Mouse (Mus musculus) liver, embryonic 14.5 days (tissue): ENCODE results near the gene Ifnab. TPM values are rescaled to one million over a fixed set of nuclear protein-coding genes. Genes with fewer than 3 reads are reported as not detected.

Experiments used
- ATAC-seq: fragments of 200-750 bp; cut with Nextera tagmentation; 2 replicates; pipeline ENCODE4 v1.8.0; 2017; ENCODE audit warnings: moderate number of reproducible peaks, mild to moderate bottlenecking, moderate library complexity; ENCODE audit not compliant: insufficient read depth
- DNase-seq, 3 experiments: peaks; one replicate each; pipeline ENCODE4 v3.0.0-alpha.2; 2012 to 2013; ENCODE audit warnings: low read depth in 3 of 3, low spot score in 3 of 3
- H3K27ac ChIP-seq: fragments of 300-500 bp; sonication (generic); 2 replicates; pipeline ENCODE4 v1.5.1; 2014; ENCODE audit warnings: moderate library complexity, mild to moderate bottlenecking, control low read depth, inconsistent platforms
- H3K27me3 ChIP-seq: fragments of 300-500 bp; sonication (generic); 2 replicates; pipeline ENCODE4 v1.6.1; 2014; ENCODE audit warnings: mild to moderate bottlenecking, low read length, moderate library complexity; ENCODE audit not compliant: control insufficient read depth, insufficient read depth
- H3K36me3 ChIP-seq: fragments of 300-500 bp; sonication (generic); replicated peaks from 2 replicates; pipeline ENCODE4 v1.6.1; 2014; ENCODE audit warnings: low read depth; ENCODE audit not compliant: control insufficient read depth, insufficient read depth
- H3K4me1 ChIP-seq, 2 experiments: fragments of 200-500 bp in 1 of 2; fragments of 300-500 bp in 1 of 2; sonication (generic) in 1 of 2; replicated peaks; 2 replicates each; pipeline ENCODE4 v1.6.1; 2012 to 2014; ENCODE audit warnings: antibody characterized with exemption in 1 of 2, inconsistent platforms in 1 of 2, low read length in 1 of 2; ENCODE audit not compliant: control insufficient read depth in 2 of 2, insufficient read depth in 2 of 2
- H3K4me2 ChIP-seq: fragments of 300-500 bp; sonication (generic); 2 replicates; pipeline ENCODE4 v1.6.1; 2014; ENCODE audit warnings: low read depth, mild to moderate bottlenecking, control low read depth, moderate library complexity
- H3K4me3 ChIP-seq, 2 experiments: fragments of 200-500 bp in 1 of 2; fragments of 300-500 bp in 1 of 2; sonication (generic) in 1 of 2; 2 replicates each; pipeline ENCODE4 v1.5.1; 2012 to 2014; ENCODE audit warnings: low read depth in 2 of 2, low read length in 2 of 2, mild to moderate bottlenecking in 2 of 2, control low read depth in 1 of 2, inconsistent platforms in 1 of 2, moderate library complexity in 1 of 2; ENCODE audit not compliant: insufficient read depth in 1 of 2
- H3K9ac ChIP-seq: fragments of 300-500 bp; sonication (generic); replicated peaks from 2 replicates; pipeline ENCODE4 v1.6.1; 2014; ENCODE audit warnings: mild to moderate bottlenecking, control low read depth, moderate library complexity
- H3K9me3 ChIP-seq: fragments of 300-500 bp; sonication (generic); 2 replicates; pipeline ENCODE4 v1.6.1; 2016; ENCODE audit warnings: low read length, mixed read lengths; ENCODE audit not compliant: control insufficient read depth
- CTCF ChIP-seq: IDR thresholded peaks from 2 replicates; pipeline ENCODE4 v1.5.1; 2016; ENCODE audit warnings: antibody characterized with exemption, low read depth, control low read depth
- EP300 ChIP-seq: IDR thresholded peaks from 2 replicates; pipeline ENCODE4 v1.6.1; 2016; ENCODE audit warnings: antibody characterized with exemption, low read depth
- WGBS: fragments of 180-500 bp; shearing (Covaris S2); extraction: QIAGEN DNeasy Blood & Tissue Kit; methylation state at CpG from one replicate; pipeline ENCODE4 v1.1.7; 2014; ENCODE audit not compliant: insufficient replicate concordance; 5-methylcytosine and 5-hydroxymethylcytosine counted together
- polyA plus RNA-seq, 2 experiments: library from polyadenylated mRNA; depleted of rRNA in 1 of 2; stranded (reverse) in 1 of 2; unstranded in 1 of 2; fragments of >200 nt; fragmentation: Nextera tagmentation in 1 of 2; extraction: Ambion mirVana in 1 of 2; gene quantifications; 2 replicates each; pipeline versions ENCODE4 v1.2.1 to v1.2.3; 2012 to 2014

Ifnab gene
- polyA plus RNA-seq, 2 experiments, result not detected

GRCm38 (mm10) chr4:88697108-88697507 lies 5.9 kb upstream of the Ifnab start:
- H3K9ac ChIP-seq, result no peak overlapping the region
- no peak overlapping the region for H3K4me3 ChIP-seq
- no peak for ATAC-seq
- 43% methylated on average over 6 of the region's 6 CpGs for WGBS
- H3K4me1 ChIP-seq, result no peaks in the 10 kb centered on the region
- no peaks in the 10 kb centered on the region for H3K27me3 ChIP-seq
- no peaks in the 10 kb centered on the region for H3K36me3 ChIP-seq
- TF ChIP-seq CTCF, result no peak
- no peak overlapping the region for H3K4me2 ChIP-seq
- no peak overlapping the region for H3K27ac ChIP-seq
- no peaks in the 10 kb centered on the region for H3K9me3 ChIP-seq
- DNase-seq, result no peak

- no peaks in the 10 kb centered on the region for H3K4me1 ChIP-seq
- H3K4me2 ChIP-seq, result no peak overlapping the region
- TF ChIP-seq EP300, result no peak
- peak; percentile 98 for TF ChIP-seq CTCF
- H3K9me3 ChIP-seq, result no peaks in the 10 kb centered on the region
- no peaks in the 10 kb centered on the region for H3K36me3 ChIP-seq
- H3K4me3 ChIP-seq, result no peak overlapping the region
- no peak overlapping the region for H3K9ac ChIP-seq
- no peaks in the 10 kb centered on the region for H3K27me3 ChIP-seq
- 17% methylated on average over 3 of the region's 3 CpGs for WGBS
- peak; percentile 17 to 38 (median 23) for DNase-seq
- ATAC-seq, result peak; percentile 68; the same call in 1 of the 2 replicates
- no peak overlapping the region for H3K27ac ChIP-seq
Measured at GRCm38 (mm10) chr4:88696237-88696884, 5.2 kb upstream of the Ifnab start.

DNA sequence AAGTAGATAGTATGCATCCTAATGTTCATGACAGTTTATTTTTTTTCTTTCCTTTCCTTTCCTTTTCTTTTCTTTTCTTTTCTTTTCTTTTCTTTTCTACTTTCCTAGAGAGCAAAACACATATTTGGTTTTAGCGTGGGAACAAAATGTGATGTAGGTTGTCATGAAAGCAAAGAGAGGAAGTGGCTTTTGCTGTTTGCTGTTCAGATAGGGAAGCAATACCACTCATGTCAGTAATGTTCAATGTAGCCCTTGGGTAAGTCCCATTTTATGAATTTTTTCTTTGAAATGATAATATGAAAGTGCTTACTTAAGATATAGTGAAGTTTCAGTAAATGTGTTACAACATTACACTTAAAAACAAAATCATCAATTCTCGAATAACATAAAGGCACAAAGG lies 2.2 kb upstream of the Ifnab start:
- no peaks in the 10 kb centered on the region for H3K4me1 ChIP-seq
- DNase-seq (no peak), ATAC-seq (no peak)
- H3K36me3 ChIP-seq, result no peaks in the 10 kb centered on the region
- WGBS, result 25% methylated on average over 2 of the region's 2 CpGs
- no peak overlapping the region for H3K9ac ChIP-seq
- no peak for TF ChIP-seq EP300
- no peak for TF ChIP-seq CTCF
- H3K27ac ChIP-seq, result no peak overlapping the region
- H3K4me3 ChIP-seq, result no peak overlapping the region
- no peak overlapping the region for H3K4me2 ChIP-seq
- H3K9me3 ChIP-seq, result no peaks in the 10 kb centered on the region
- H3K27me3 ChIP-seq, result no peaks in the 10 kb centered on the region

DNA sequence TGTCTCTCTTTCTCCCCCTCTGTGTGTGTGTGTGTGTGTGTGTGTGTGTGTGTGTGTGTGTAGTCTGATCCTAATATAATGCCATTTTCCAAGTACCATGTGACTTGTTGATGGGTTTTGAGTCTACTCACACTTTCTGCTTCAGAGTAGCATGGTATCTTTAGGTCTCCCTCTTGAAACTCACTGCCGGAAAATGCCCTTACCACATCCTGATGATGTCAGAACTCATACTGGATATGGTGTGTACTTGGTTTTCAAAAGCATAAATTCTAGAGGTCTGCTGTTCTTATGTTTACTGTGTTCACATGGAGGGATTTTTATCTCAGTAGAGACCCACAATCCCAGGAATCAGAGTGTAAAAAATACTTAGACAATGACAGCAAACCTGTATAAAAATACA lies 1.4 kb upstream of the Ifnab start:
- ATAC-seq, result no peak
- Histone ChIP-seq H3K27ac (no peak overlapping the region), H3K4me1 (no peaks in the 10 kb centered on the region)

DNA sequence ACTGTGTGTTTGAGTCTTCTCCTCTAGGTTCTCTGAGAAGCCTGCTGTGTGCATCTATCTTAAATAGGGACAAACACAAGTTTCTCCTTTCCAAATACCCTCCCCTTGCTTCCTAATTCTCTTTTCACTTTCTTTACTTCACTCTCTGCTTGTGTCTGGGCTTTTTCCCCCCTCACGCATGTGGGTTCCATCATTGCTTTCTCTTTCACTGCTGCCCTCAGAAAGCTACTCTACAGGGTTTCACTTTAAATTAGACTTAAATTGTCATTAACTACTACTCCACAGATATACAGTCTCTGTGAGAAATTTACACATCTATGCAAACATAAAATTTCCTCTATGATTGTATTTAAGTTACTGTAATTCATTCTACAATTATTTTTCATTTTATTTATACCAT lies 7.3 kb downstream of the Ifnab start, which contains the start of gene Ifna2:
TSS of gene Ifna2 (minus strand) at position 101 of the 400 bp plus-strand sequence.
- H3K9me3 ChIP-seq, result no peaks in the 10 kb centered on the region
- no peak for ATAC-seq
- H3K4me2 ChIP-seq, result no peak within 1 kb of the TSS
- no peak within 1 kb of the TSS for H3K4me3 ChIP-seq
- H3K36me3 ChIP-seq, result no peaks in the 10 kb centered on the region
- H3K9ac ChIP-seq, result no peak within 1 kb of the TSS
- 81% methylated on average over 1 of the region's 1 CpGs for WGBS
- H3K4me1 ChIP-seq, result no peaks in the 10 kb centered on the region
- TF ChIP-seq CTCF, result no peak
- TF ChIP-seq EP300, result no peak
- no peaks in the 10 kb centered on the region for H3K27me3 ChIP-seq
- no peak for DNase-seq
- no peak within 1 kb of the TSS for H3K27ac ChIP-seq

More for the DNA sequence above, 1.4 kb upstream of the Ifnab start:
- 23% methylated on average over 1 of the region's 1 CpGs for WGBS
- Histone ChIP-seq H3K9ac (no peak overlapping the region), H3K9me3 (no peaks in the 10 kb centered on the region), H3K4me3 (no peak overlapping the region), H3K36me3 (no peaks in the 10 kb centered on the region), H3K4me2 (no peak overlapping the region), H3K27me3 (no peaks in the 10 kb centered on the region)
- TF ChIP-seq CTCF (no peak), EP300 (no peak)
- no peak for DNase-seq
